Mouse (Mus musculus) forebrain, embryonic 14.5 days (tissue): ENCODE measurements around the gene Cldn20. TPM values are rescaled to one million over a fixed set of nuclear protein-coding genes. Genes with fewer than 3 reads are reported as not detected.
A peak's percentile ranks its signal among the peaks of the same experiment; 100 is the strongest.

Experiments
- ATAC-seq: fragments of 200-750 bp; cut with Nextera tagmentation; 2 replicates; pipeline ENCODE4 v1.8.0; 2017; ENCODE audit warnings: mild to moderate bottlenecking, moderate library complexity
- DNase-seq: peaks from one replicate; pipeline ENCODE4 v3.0.0-alpha.2; 2015; ENCODE audit warnings: low spot score
- H3K27ac ChIP-seq: fragments of 300-500 bp; sonication (generic); 2 replicates; pipeline ENCODE4 v1.5.1; 2014; ENCODE audit warnings: low read depth, mild to moderate bottlenecking, control low read depth, low read length, moderate library complexity
- H3K27me3 ChIP-seq: fragments of 300-500 bp; sonication (generic); replicated peaks from 2 replicates; pipeline ENCODE4 v1.6.1; 2014; ENCODE audit warnings: low read length, control low read depth, mixed read lengths; ENCODE audit not compliant: control insufficient read depth, insufficient read depth
- H3K36me3 ChIP-seq: fragments of 300-500 bp; sonication (generic); 2 replicates; pipeline ENCODE4 v1.6.1; 2014; ENCODE audit warnings: low read length, control low read depth; ENCODE audit not compliant: control insufficient read depth, insufficient read depth
- H3K4me1 ChIP-seq: fragments of 300-500 bp; sonication (generic); 2 replicates; pipeline ENCODE4 v1.6.1; 2014; ENCODE audit warnings: antibody characterized with exemption, low read length, control low read depth; ENCODE audit not compliant: control insufficient read depth, insufficient read depth
- H3K4me2 ChIP-seq: fragments of 300-500 bp; sonication (generic); 2 replicates; pipeline ENCODE4 v1.6.1; 2014; ENCODE audit warnings: mild to moderate bottlenecking, control low read depth, low read length
- H3K4me3 ChIP-seq: fragments of 300-500 bp; sonication (generic); 2 replicates; pipeline ENCODE4 v1.5.1; 2014; ENCODE audit warnings: low read depth, low read length, control low read depth
- H3K9ac ChIP-seq: fragments of 300-500 bp; sonication (generic); 2 replicates; pipeline ENCODE4 v1.6.1; 2014; ENCODE audit warnings: mild to moderate bottlenecking, low read length, control low read depth, moderate library complexity
- H3K9me3 ChIP-seq: fragments of 300-500 bp; sonication (generic); replicated peaks from 2 replicates; pipeline ENCODE4 v1.6.1; 2016; ENCODE audit warnings: low read length, control low read depth, mixed read lengths; ENCODE audit not compliant: control insufficient read depth
- WGBS: fragments of 180-500 bp; shearing (Covaris S2); extraction: QIAGEN DNeasy Blood & Tissue Kit; methylation state at CpG from one replicate; pipeline ENCODE4 v1.1.7; 2014; 5-methylcytosine and 5-hydroxymethylcytosine counted together
- polyA plus RNA-seq: library from polyadenylated mRNA; unstranded; fragments of >200 nt; fragmentation: Nextera tagmentation; extraction: Ambion mirVana; gene quantifications from 2 replicates; pipeline ENCODE4 v1.2.1, GENCODE M21; 2014

The Cldn20 gene
- polyA plus RNA-seq, 1 experiment from 2014 or later, result 0.94 TPM

DNA sequence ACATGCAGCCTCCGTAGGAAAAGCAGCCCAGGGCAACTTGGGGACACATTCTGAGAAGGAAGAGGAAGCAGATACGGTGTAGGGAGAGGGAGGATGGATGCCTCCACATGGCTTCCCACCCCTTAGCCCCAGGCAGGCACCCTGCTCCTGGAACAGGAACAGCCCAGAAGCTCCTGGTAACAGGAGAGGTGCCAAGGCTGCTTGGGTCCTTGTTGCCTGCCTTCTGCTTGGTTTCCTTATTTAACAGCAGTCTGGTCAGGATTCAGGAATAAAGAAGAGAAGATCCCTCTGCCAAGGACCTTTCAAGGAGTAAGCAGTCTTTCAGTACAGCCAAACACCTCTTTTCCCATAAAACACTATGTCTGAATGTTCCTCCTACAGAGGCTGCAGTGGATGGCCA, 36.8 kb upstream of the Cldn20 start:
- H3K9me3 ChIP-seq, result no peaks in the 10 kb centered on the region
- no peak overlapping the region for H3K9ac ChIP-seq
- H3K4me1 ChIP-seq, result no peaks in the 10 kb centered on the region
- H3K4me3 ChIP-seq, result no peak overlapping the region
- no peak overlapping the region for H3K4me2 ChIP-seq
- H3K36me3 ChIP-seq, result no peaks in the 10 kb centered on the region
- ATAC-seq (no peak), DNase-seq (no peak)
- no peaks in the 10 kb centered on the region for H3K27me3 ChIP-seq
- 83% methylated on average over 2 of the region's 2 CpGs for WGBS
- no peak overlapping the region for H3K27ac ChIP-seq

DNA sequence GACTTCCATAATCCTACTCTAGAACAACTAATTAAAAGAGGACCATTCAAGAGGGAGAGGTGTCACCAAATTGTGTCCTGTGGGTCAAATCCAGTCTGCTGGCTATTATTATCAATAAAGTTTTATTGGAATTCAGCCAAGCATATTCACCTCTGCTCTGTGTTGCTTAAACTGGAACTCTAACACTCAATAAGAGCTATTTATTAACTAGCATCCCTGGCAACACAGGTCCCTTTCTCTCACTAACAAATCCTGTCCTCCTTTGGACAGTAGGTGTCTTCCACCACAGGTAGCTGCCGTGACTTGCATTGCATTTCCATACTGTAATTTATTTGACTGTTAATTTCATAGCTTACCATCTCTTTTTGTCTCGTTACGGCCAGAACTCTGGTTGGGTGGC, 36.3 kb upstream of the Cldn20 start:
- Histone ChIP-seq H3K27me3 (no peaks in the 10 kb centered on the region), H3K4me3 (no peak overlapping the region), H3K9ac (no peak overlapping the region), H3K4me1 (no peaks in the 10 kb centered on the region), H3K4me2 (no peak overlapping the region), H3K27ac (no peak overlapping the region), H3K9me3 (no peaks in the 10 kb centered on the region), H3K36me3 (no peaks in the 10 kb centered on the region)
- DNase-seq, result no peak
- ATAC-seq, result no peak
- whole genome bisulfite sequencing, result 88% methylated on average over 3 of the region's 3 CpGs

DNA sequence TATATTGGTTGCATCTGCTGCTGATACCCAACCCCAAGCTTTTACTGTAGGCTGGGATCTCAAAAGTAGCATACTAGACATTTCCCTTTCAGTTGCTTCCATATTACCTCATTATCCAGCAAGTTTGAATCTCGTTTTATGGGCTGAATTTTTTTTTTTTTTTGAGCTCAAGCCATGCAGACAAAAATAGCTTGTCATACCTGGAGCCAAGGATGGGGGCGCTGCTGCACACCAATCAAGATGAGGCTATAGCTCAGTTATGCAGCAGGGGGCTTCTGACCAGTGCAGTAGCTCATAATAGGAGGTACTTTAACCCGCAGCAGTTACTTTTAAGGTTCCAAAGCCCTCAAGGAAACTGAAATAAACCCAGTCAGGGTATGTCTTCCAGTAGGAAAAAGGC, 34.3 kb upstream of the Cldn20 start:
- Histone ChIP-seq H3K4me2 (no peak overlapping the region), H3K36me3 (0 out of 2 replicates have a peak, but pooled peaks cover 4% of the 10 kb centered on the region), H3K9ac (no peak overlapping the region), H3K27ac (no peak overlapping the region), H3K9me3 (no peaks in the 10 kb centered on the region), H3K4me3 (no peak overlapping the region), H3K4me1 (no peaks in the 10 kb centered on the region), H3K27me3 (no peaks in the 10 kb centered on the region)
- no peak for ATAC-seq
- WGBS, result 24% methylated on average over 3 of the region's 3 CpGs
- peak; percentile 34 for DNase-seq

DNA sequence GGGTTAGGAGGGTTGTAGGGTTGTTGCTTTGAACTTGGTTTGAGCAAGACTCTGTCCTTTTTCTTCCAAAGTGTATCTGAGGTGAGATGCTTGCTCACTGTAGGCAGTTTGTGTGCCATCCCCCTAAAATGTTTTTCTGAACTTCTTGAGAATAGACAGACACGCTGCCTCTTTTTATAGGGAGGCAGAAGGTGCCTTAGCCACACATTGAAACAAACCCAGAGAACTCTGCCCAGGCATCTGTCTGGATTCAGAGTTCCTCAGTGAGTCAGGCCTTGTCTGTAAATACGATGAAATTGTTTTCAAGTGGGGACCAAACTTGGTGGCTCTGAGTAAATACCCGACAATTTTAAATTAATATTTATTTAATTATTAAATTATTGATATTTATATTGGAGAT, 33.8 kb upstream of the Cldn20 start:
- H3K4me1 ChIP-seq, result no peaks in the 10 kb centered on the region
- no peak overlapping the region for H3K27ac ChIP-seq
- H3K4me3 ChIP-seq, result no peak overlapping the region
- ATAC-seq (no peak), DNase-seq (no peak)
- H3K9me3 ChIP-seq, result no peaks in the 10 kb centered on the region
- H3K27me3 ChIP-seq, result no peaks in the 10 kb centered on the region
- 0 out of 2 replicates have a peak, but pooled peaks cover 4% of the 10 kb centered on the region for H3K36me3 ChIP-seq
- WGBS, result 95% methylated on average over 3 of the region's 3 CpGs
- no peak overlapping the region for H3K9ac ChIP-seq
- H3K4me2 ChIP-seq, result no peak overlapping the region

DNA sequence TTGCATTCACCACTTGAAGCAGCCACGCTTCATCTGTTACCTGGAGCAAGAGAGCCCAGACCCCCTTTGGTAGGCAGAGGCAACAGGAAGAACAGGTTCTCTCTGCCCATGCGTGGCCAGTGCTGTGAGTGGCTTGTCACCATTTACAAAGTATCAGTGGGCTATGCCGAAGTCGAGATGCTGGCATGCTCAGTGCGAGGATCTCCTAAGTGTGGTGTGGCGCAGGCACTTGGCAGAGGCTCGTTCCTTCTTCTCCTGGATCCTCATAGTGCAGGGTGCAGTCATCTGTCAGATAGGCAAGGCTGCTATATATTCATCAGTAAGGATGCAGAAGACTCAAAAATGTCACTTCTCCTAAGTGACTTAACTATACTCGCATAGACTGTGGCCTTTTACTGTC, 32.9 kb upstream of the Cldn20 start:
- Histone ChIP-seq H3K9me3 (no peaks in the 10 kb centered on the region), H3K4me3 (no peak overlapping the region), H3K9ac (no peak overlapping the region), H3K36me3 (0 out of 2 replicates have a peak, but pooled peaks cover 4% of the 10 kb centered on the region), H3K27ac (no peak overlapping the region), H3K4me1 (no peaks in the 10 kb centered on the region), H3K27me3 (no peaks in the 10 kb centered on the region), H3K4me2 (no peak overlapping the region)
- WGBS, result 92% methylated on average over 8 of the region's 8 CpGs
- ATAC-seq, result no peak
- DNase-seq, result no peak

DNA sequence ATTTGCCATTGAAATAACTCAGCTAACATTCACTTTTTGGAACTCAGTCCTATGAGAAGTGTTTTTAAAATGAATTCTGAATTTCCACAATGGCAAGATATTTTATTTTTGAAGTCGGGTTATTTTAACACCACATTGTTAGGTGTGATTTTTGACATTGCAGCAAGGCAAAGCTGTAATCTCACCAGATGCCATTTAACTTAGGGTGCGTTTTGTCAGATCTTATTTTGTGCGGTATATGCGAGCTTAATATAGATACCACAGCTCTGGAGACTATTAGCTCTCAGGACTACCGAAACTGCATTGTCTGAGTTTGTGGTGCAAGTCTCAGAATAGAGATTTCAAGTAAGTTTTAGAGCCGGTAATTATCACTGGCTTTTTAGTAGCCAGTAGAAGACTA, 32.3 kb upstream of the Cldn20 start:
- 87% methylated on average over 6 of the region's 6 CpGs for WGBS
- no peaks in the 10 kb centered on the region for H3K4me1 ChIP-seq

DNA sequence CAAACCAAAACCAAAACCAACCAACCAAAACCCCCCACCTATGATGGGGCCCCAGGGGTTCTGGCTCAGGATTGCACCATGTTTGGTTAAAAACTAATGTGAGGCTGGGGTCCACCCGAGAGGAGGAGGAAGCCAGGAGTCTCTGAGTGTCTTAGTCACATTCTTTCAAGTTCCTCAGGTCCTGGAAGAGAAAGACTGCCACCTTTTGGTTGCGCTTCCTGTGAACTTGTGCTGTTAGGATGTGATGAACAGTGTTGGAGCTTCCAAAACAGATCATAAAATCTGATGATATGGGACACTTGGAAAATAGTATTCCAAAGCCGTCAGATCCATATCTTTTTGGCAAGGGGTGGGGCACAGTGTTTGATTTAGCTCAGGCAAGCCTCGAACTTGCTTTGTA, 31.4 kb upstream of the Cldn20 start:
- Histone ChIP-seq H3K4me3 (no peak overlapping the region), H3K9me3 (no peaks in the 10 kb centered on the region), H3K9ac (no peak overlapping the region), H3K27me3 (no peaks in the 10 kb centered on the region), H3K27ac (no peak overlapping the region), H3K36me3 (peaks cover 10% of the 10 kb centered on the region; the same call in 1 of the 2 replicates), H3K4me2 (no peak overlapping the region), H3K4me1 (no peaks in the 10 kb centered on the region)
- 93% methylated on average over 4 of the region's 4 CpGs for WGBS
- ATAC-seq (no peak), DNase-seq (no peak)

More for the DNA sequence above, 32.3 kb upstream of the Cldn20 start:
- DNase-seq (no peak), ATAC-seq (no peak)
- Histone ChIP-seq H3K4me3 (no peak overlapping the region), H3K27me3 (no peaks in the 10 kb centered on the region), H3K27ac (no peak overlapping the region), H3K4me2 (no peak overlapping the region), H3K36me3 (peaks cover 7% of the 10 kb centered on the region; the same call in 1 of the 2 replicates), H3K9ac (no peak overlapping the region), H3K9me3 (no peaks in the 10 kb centered on the region)

DNA sequence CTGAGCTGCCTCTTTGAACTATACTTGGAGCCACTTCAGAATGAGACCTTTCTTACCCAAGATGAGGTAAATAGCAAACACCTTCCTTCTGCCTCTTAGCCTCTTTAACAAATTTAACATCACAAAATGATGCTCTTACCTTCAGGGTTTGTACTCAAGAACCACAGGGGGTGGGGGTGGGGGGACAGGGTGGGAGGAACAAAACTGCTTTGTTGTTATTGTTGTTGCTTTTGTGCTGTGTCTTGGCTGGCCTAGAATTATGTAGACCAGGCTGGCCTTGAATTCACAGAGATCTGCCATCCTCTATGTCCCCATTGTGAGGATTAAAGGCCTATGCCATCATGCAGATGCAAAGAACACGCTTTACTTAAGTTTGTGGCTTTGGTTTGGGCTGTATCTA, 26.6 kb upstream of the Cldn20 start:
- Histone ChIP-seq H3K9ac (no peak overlapping the region), H3K4me1 (no peaks in the 10 kb centered on the region), H3K27ac (no peak overlapping the region), H3K4me2 (no peak overlapping the region), H3K4me3 (no peak overlapping the region), H3K36me3 (peaks cover 30% of the 10 kb centered on the region; the same call in 1 of the 2 replicates), H3K9me3 (no peaks in the 10 kb centered on the region), H3K27me3 (no peaks in the 10 kb centered on the region)
- WGBS, result 73% methylated on average over 1 of the region's 1 CpGs
- no peak for ATAC-seq
- no peak for DNase-seq

DNA sequence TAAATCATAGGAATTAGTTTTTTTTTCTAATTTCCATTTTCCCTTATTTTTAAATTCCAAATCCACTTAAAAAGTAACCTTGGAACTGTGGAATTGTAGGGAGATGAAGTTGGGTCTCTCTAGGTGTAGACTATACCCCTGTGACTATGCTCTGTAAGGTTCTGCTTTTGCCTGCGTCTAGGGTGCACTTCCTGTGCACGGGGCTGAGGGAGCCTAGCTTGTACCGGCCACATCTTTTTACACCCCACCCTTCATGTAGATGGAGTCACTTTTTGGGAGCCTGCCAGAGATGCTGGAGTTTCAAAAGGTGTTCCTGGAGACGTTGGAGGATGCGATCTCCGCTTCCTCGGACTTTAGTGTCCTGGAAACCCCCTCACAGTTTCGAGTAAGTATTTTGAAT, 25.8 kb upstream of the Cldn20 start:
- no peak overlapping the region for H3K4me2 ChIP-seq
- H3K27me3 ChIP-seq, result no peaks in the 10 kb centered on the region
- WGBS, result 93% methylated on average over 8 of the region's 8 CpGs
- no peak overlapping the region for H3K27ac ChIP-seq
- H3K9ac ChIP-seq, result no peak overlapping the region
- H3K36me3 ChIP-seq, result peaks cover 32% of the 10 kb centered on the region; the same call in 1 of the 2 replicates
- H3K9me3 ChIP-seq, result no peaks in the 10 kb centered on the region
- ATAC-seq, result no peak
- H3K4me1 ChIP-seq, result no peaks in the 10 kb centered on the region
- no peak for DNase-seq
- H3K4me3 ChIP-seq, result no peak overlapping the region
